Mouse (Mus musculus): Measurements from ENCODE around the gene Csnk1e. TPM values are rescaled to one million over a fixed set of nuclear protein-coding genes. Genes with fewer than 3 reads are reported as not detected.

Gene Csnk1e
- polyA plus RNA-seq, 1 experiment, result 195 TPM

DNA sequence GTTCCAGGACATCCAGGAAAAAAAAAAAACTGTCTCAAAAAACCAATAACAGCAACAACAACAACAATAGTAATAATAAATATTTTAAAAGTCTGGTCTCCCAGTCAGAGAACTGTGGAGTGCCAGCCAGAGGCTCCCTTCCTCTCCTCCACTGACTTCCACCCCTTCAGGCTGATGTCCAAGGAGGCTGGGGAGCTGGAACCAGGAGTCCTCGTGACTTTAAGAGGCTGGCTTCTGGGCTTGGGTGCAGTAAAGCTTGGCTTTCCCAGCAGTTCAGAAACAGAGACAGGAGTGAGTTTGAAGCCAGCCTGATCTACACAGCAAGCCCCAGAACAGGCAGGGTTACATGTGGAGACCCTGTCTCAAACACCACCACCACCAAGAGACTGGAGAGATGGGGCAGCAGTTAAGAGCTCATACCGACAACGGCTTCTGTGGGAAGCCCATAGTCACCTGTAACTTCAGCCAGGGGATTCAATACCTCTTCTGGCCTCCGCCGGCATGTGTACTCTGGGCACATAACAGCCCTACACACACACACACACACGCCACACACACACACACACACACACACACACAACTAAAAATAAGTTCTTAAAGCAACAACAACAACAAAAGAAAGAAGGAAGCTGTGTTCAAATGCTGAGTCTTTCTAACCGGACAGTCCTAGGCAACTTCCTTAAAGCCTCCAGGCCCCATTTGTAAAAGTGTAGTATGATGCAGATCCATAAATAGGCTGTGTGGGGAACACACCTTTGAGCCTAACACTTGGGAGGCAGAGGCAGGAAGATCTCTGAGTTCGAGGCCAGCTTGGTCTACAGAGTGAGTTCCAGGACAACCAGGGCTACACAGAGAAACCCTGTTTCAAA lies 9.3 kb downstream of the Csnk1e start:
- no peak for DNase-seq (ENCODE audit: extremely low spot score in 1 of 2, low spot score in 1 of 2)

DNA sequence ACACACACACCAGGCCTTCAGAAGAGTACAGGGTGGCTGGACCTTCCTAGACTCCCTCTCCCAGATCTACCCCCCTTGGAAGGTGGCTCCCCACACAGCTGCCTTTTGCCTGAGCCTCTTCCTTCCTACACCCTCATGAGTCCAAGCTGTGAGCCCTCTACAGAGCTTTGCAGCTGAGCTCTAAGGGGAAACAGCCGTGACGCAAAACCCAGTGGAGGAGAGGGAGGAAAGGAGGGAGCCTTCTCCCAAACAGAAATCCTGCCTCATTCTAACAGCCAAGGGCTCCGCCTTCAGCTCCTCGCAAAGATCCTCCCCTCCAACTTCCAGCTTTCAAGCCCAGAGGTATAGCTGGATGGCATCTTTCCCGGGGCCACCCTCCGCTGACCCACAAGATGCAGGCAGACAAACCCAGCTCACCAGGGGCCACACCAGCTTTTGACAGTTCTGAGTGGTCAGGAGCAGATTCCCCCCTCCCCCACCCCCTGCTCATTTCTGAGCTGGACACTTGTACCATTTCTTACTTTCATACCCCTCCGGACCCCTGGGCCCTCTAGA lies 11.4 kb downstream of the Csnk1e start:
- peak in 1 of 2 experiments; percentile 79 for DNase-seq (ENCODE audit: extremely low spot score in 1 of 2, low spot score in 1 of 2)

DNA sequence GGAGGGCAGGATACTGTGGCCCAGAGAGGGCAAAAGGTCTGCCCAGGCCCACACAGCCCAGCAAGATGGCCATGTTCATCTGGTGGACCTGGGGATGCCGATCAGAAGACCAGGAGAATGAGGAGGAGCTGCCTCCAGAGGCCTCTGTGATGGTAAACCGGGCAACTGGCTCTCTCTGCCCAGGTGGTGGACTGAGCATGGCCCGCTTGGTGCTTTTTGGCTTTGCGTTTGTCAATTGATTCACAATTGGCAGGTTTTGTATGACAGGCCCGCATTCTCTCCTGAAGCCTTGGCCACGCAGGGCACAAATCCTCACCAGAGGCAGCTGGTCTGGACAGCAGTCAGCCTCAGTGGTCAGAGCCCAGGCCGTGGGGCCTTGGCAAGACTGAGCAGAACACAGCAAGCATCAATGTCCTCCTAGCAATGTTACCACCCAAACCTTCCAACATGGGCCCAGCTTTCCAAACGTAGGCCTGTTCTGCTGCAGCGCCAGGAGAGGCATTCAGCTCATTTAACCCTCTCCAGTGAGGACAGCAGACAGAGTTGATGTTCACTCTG lies 12.3 kb downstream of the Csnk1e start:
- DNase-seq (ENCODE audit: extremely low spot score in 1 of 2, low spot score in 1 of 2), result no peak

DNA sequence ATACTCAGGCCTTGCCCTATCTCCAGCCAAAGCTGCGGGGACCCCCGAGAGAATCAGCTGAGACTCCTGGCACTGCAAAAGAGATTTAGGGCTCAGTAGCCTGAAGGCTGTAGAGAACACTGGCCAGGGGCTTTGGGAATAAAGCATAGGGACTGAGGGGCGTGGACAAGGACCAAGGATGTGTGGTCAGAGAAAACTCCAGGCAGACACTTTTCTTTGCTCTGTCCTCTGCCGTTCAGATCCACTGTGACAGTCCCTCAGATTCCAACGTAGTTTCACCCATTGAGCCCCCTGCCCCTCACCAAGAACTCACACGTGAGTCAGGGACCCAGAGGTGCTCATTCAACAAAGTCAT lies 13.1 kb downstream of the Csnk1e start:
- DNase-seq (ENCODE audit: extremely low spot score in 1 of 2, low spot score in 1 of 2), result no peak

DNA sequence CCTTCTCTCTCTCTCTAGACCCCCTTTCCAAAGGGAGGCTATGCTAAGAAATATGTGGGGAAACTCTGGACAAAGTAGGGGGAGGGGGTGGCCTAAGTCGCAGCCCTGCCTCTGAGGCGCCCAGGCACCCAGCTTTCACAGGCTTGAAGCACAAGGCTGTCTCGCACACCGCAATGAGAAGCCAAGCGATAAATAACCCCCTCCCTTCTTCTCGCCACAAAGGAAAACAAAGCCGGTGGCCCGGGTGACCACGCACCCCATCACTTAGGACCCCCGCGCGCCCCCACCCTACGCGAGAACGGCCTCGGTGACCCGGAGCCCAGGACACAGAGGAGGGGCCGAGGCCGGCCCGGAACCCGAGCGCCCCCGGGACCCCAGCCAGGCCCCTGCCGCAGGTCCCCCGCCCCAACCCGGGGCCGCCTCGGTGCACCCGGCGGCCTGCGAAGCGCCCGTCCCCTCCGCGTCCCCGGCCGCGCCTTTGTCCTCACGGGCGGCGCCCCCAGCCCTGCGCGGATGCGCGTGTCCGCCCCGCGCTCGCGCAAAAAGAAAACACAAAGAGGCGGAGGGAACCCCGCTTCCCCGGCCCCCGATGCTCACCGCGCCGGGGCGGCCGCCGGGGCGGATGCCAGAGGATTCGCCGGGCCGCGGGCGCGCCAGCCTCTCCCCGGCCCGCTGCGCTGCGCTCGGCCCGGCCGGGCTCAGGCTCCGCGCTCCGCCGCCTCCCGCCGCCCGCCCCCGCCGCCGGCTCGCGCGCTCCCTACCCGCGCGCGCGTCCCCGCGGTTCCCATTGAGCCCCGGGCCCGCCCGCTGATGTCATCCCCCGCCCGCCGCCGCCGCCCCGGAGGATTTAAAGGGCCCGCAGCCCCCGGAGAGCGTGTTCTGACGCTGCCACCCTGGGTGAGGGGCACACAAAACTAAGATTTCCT lies 13.8 kb downstream of the Csnk1e start:
- DNase-seq (ENCODE audit: extremely low spot score in 1 of 2, low spot score in 1 of 2), result peak in 1 of 2 experiments; percentile 87

DNA sequence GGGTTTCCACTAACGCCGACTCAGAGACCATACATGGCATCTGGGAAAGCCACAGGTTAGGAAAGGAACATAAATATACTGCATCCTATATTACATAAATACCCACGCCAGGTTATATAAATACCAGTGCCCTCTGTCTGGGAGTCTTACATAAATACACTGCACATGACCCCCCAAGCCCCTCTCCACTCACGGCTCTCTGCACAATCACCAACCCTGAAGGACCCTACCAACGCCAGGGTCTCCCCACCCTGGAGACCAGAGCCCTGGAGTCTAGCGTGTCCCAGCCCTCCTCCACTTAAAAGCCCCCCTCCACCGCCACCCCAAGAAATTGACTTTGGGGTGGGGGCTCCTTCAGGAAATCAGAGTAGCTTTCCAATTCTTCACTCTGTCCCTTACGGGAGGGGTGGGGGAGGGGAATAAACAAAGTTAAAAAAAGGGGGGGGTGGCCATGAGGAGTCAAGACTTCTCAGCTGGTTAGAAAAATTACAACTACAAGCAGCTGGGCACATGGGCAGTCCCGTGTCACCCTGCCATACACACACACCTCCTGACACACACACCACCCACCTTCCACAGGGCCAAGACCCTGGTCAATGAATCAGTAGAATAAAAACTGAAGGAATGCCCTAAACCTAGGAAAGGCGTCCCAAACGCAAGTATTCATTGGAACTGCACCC lies 14.6 kb downstream of the Csnk1e start:
- DNase-seq (ENCODE audit: extremely low spot score in 1 of 2, low spot score in 1 of 2), result no peak

DNA sequence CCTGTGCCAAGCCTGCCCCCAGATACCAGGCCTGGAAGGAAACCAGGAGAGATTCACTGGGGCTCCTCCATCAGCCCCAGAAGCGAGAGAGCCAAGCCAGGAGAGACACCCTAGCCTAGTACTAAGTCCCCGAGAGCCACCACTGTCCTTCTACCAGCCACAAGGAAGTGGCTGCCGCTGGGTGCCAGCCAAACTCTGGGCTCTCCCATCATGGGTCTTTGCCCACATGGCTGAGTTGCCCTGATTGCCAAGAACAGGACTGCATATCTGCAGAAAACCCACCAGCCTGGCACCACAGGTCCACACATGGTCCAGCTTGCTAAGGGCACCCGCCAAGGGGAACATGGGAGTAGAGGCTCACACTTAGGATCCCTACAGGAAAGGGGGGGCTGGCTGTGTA lies 15.1 kb downstream of the Csnk1e start:
- peak in 1 of 2 experiments; percentile 62 for DNase-seq (ENCODE audit: extremely low spot score in 1 of 2, low spot score in 1 of 2)

DNA sequence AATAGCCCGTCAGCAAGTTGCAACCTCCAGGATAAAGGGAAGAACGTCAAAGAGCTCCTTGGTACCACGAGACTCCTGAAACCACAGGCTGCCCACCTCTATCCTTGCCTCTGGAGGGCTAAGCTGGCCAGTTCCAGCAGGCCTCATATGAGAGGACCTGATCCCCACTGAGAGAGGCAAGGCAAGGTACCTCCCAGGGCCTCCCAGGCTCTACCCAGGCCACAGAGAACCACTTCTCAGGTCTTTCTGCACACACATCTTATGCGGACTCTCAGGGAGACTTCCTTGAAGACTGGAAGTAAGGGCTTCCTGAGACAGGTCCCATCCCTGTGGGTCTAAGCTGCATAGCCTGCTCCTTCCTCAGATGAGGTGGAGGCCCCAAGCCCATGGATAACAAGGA lies 16.0 kb downstream of the Csnk1e start:
- no peak for DNase-seq (ENCODE audit: extremely low spot score in 1 of 2, low spot score in 1 of 2)

DNA sequence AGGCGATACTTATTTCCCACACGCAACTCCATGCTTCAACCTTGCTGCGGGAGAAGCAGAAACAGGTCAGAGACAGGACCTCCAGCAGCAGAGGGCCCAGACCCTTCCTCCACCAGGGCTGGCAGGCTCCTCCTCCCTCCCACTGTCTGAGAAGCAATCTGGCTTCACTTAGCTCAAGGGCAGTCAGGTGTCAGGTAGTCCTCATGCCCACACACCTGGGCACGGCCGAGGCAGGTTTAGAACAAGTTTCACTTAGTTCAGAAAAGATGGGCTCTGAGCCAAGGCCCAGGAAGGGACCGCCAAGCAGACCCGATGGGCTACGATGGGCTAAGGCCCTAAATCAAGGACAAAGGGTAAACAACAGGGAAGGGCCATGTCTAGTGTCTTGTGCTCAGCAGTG lies 16.6 kb downstream of the Csnk1e start:
- DNase-seq (ENCODE audit: extremely low spot score in 1 of 2, low spot score in 1 of 2), result no peak

DNA sequence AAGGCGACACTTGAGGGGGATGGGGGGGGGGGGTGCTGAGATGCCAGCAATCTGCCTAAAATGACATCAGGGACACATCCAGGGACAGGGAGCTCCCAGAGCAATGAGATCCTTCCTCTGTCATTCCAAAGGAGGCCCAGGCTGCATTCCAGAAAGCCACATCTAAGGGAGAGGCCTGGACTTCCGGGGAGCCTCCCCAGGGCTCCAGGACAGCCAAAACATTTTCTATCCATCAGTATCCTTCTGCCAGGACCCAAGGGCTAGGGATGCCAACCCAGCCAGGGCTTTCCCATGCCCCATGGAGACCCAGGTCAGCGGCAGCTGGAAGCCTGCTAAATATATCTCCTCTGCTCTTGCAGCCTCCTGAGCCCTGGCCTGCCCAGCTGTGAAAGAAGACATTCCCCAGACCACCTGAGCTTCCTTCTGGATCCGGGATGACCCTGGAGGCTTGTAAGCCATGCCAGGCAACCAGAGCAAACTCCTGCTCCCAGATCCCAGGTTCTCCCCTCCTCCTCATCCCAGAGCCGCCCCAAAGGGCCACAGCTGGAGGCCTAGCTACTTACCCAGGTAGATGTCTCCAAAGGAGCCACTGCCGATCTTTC lies 17.1 kb downstream of the Csnk1e start:
- DNase-seq (ENCODE audit: extremely low spot score in 1 of 2, low spot score in 1 of 2), result no peak

DNA sequence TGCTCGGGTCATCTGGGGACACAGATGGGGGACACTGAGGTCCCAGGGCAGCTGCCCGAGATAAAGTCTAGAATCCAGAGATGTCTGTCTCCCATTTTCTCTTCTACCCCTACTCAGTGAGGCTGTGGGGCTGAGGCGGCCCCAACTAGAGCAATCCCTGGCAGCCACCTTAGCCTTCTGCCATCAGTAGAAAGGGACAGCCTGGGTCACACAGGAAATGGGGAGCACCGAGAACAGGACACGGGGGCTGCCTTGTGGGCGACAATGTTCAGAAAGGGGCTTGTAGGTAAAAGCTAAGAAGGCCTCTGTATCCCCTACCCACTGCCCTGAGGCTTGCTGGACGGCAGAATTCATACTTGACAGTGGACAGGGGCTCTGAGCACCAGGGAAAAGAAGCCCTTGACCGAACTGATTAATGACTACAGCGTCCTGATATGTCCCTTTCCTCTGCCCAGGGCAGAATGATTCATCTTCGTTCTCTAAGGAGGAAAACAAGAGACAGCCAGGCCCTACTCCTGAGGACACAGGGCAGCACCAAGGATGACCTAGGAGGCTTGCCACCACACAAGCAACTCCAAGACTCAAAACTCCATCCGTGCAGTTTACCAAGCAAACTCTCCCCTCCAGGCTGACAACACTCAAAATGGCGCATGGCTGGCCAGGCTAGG lies 17.7 kb downstream of the Csnk1e start:
- DNase-seq (ENCODE audit: extremely low spot score in 1 of 2, low spot score in 1 of 2), result no peak

DNA sequence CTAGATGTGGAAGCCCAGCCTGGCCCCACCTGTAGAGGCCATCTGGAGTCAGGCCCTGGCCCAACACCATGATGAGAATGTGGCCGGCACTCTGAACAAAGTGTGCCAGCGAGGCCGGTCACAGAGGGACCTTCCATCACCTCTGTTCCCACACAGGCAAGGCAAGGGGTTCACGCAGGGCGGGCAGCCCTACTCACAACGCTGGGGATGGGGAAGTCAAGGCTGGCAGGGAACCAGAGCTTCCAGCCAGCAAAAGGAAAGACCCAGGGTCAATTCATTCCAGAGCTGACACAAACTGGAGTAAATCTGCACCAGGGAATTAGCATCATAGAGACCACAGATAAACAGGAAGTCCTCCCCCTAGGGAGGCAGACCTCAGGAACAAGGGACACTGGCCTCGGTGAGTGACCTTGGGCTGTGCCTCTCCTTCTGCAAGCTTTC lies 18.9 kb downstream of the Csnk1e start:
- no peak for DNase-seq (ENCODE audit: extremely low spot score in 1 of 2, low spot score in 1 of 2)

DNA sequence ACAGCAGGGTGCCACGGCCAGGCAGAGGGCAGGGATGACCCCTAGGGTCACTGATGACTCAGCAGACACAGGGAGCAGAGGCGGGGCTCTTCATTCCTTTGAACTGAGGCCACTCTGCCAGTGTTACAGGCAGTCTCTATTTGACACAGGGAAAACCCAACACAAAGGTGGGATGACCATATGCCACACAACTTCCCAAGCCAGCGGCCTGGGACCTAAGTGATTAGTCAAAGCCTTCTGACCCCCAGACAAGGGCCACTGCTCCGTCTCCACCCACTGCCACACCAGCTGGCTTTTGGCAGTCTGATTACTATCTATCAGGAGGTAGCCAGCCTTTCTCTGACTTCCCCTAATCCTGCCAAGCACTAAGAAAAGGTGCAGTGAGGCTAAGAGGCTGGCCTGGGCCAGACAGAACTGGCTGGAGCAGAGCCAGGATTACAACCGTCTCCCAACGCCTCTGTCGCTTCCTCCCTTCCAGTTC lies 20.1 kb downstream of the Csnk1e start:
- DNase-seq (ENCODE audit: extremely low spot score in 1 of 2, low spot score in 1 of 2), result no peak

DNA sequence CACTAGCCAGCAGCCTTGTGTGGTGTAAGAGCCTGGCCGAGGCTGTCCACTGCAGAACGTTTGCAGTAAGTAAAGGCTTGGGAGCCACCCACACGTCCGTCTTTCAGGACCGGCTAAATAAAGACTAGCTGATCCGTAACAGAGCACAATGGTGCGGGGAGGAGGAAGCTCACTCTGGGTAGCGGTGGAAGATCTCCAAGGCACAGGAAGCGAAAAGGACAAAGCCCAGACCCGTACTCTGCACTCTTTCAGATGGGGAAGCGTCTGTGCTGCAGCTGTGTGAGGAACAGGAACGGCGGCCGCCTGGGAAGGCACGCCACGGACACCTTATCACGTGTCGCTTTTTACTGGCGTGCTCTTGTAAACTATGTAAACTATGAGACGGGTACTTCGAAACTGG lies 22.5 kb downstream of the Csnk1e start:
- peak; percentile 51 to 72 for DNase-seq (ENCODE audit: extremely low spot score in 1 of 2, low spot score in 1 of 2)

DNA sequence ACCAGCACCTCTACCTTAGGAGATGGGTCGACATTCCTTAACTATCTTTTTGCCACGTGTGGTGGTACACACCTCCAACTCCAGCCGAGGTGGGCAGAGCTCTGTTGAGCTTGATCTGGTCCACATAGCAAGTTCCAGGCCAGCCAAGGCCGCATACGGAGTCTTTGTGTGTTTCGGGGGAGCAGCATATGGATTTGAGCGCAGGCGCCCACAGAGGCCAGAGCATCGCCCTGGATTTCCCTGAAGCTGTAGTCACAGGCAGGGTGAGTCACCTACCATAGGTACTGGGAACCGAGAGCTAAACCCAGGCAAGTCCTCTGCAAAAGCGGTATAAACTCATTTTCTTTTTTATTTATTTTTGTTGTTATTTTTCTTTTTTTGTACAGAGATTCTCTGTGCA lies 23.0 kb downstream of the Csnk1e start:
- peak in 1 of 2 experiments; percentile 52 for DNase-seq (ENCODE audit: extremely low spot score in 1 of 2, low spot score in 1 of 2)

DNA sequence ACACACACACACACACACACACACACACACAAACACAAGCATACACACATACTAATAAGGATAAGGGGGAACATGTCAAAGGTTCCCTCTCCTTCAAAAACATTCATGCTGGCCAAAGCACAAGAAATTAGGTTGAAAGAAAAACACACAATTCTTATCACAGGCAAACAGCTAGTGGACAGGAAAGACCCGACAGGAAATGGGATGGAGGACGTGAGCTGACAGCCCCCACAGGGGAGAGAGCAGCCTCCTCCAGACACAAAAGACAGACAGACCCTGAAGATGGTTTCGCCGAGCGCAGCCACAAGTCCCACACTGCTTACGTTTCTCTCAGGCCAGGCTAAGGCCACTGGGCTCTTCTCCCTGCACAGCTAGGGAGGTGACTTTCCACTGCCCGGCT lies 23.4 kb downstream of the Csnk1e start:
- DNase-seq (ENCODE audit: extremely low spot score in 1 of 2, low spot score in 1 of 2), result no peak

DNA sequence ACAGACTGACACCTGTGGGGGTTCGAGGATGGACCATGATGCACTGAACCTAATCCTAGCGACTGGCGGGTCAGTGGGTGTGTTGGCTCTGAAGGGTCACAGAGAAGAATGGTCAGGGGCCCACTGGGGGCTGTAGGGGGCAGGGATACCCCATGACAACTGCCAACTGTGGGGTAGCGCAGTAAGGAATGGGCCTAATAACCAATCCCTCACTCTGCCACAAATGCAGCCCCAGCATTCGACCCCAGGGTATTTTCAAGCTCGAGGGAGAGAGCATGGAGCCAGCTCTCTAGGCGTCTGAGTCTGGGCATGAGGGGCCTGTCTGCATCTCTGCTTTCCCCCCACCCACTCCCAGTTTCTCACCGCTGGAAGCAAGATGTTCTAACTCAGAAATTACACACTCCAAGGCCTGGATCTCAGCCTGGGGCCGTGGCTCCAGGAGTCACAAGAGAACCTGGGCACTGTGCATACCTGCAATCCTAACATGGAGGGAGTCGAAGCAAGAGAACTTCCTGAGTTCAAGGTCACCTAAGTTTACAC lies 24.8 kb downstream of the Csnk1e start:
- DNase-seq (ENCODE audit: extremely low spot score in 1 of 2, low spot score in 1 of 2), result no peak

DNA sequence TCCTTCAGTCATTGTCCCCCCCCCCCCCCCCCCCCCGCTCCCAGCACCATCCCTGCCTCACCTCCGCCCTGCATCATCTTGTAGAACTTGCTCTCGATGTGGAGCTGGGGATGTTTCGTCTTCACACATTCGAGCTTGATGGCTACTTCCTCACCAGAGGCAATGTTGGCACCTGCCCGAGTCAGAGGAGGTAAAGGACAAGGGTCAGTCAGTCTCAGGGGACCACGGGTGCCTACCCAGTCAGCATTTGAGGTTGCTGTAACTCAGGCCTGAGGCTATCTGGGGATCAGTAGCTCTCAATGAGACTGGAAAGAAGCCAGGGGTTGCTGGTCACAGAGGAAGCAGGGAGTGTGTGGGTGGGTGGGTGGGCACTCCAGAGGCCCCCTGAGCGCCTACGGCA lies 25.4 kb downstream of the Csnk1e start:
- DNase-seq (ENCODE audit: extremely low spot score in 1 of 2, low spot score in 1 of 2), result no peak

DNA sequence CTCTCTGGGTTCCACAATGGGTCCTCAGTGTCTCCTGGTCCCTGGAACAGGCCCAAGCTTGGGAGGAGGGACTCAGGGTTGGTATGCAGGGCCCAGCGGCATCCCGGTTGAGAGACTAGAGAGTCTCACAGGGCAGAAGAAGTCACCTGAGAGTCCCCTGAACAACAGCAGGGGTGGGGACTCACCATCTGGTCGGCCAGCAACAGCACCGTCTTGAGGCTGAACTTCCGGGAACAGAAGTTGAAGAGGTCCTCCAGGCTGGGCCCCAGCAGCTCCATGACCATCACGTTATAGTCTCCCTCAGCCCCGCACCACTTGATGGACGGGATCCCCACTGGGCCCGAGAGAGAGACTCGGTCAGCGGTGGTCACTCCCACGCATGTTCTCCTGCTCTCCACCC lies 25.8 kb downstream of the Csnk1e start:
- DNase-seq (ENCODE audit: extremely low spot score in 1 of 2, low spot score in 1 of 2), result no peak
